Mouse (Mus musculus): ENCODE results near the gene Necab2.

Gene Necab2

DNA sequence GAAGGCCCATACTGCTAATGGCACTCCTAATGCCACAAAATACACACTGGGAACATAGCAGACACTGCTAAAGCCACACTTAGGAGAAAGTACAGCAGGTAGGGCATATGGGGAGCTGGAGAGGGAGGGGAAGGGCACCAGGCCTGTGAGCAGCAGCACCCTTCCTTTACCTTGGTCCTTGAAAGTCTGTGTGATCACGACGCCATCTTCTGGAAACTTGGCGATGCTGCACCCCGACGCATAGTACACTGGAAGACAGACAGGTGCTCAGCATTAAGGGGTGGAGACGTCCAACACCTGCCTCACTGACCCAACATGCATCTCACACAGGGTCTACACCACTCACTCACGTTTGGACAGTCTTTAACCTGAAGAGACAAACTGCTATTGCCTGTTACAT is 73.6 kb downstream of the Necab2 start:
- no peak for DNase-seq (ENCODE audit: low spot score)

All from adipocyte (in vitro differentiated cells).